1 mouse cellular context compared by ENCODE assay signal in genomic region chr19:12460282-12461249, GRCm38 (mm10).
TF ChIP-seq lines count a peak whose summit lies in the region.

Gene Mpeg1, plus strand, starts transcription at chr19:12460779.

TF ChIP-seq in CH12.LX, 34 proteins besides CTCF, POLR2A, EP300 and RAD21 (continued from another document):
- TF ChIP-seq BHLHE40 (IDR thresholded peaks at IDR 0.05; ENCODE audit: low read depth, low read length) (no peak; the same call in none of the 2 replicates), MAFK (IDR thresholded peaks at IDR 0.05; ENCODE audit: insufficient replicate concordance, low read length) (no peak), HCFC1 (IDR thresholded peaks at IDR 0.05; ENCODE audit: low read depth, low read length) (no peak; the same call in 1 of the 2 replicates), MEF2A (IDR thresholded peaks at IDR 0.05; ENCODE audit: borderline replicate concordance, low read depth, low read length) (peak; percentile 47; the same call in 1 of the 2 replicates), KAT2A (IDR thresholded peaks at IDR 0.05; ENCODE audit: insufficient replicate concordance, low read length) (0 out of 2 replicates have a peak, but pooled peaks have one; percentile 34), ZC3H11A (IDR thresholded peaks at IDR 0.05; ENCODE audit: low read depth, low read length) (no peak), SMC3 (IDR thresholded peaks at IDR 0.05; ENCODE audit: low read depth, low read length) (no peak), MAZ (IDR thresholded peaks at IDR 0.05; ENCODE audit: low read depth, low read length) (peak; percentile 66), NRF1 (IDR thresholded peaks at IDR 0.05; ENCODE audit: low read depth, low read length) (no peak), ETS1 (conservative IDR thresholded peaks at IDR 0.05; ENCODE audit: low read depth, low read length) (peak; percentile 70), MAX (IDR thresholded peaks at IDR 0.05; ENCODE audit: low read length) (no peak), ZNF384 (IDR thresholded peaks at IDR 0.05; ENCODE audit: low read depth, low read length) (no peak)
